Comparison of ENCODE assay signal across 8 mouse cellular contexts in the genomic region with DNA sequence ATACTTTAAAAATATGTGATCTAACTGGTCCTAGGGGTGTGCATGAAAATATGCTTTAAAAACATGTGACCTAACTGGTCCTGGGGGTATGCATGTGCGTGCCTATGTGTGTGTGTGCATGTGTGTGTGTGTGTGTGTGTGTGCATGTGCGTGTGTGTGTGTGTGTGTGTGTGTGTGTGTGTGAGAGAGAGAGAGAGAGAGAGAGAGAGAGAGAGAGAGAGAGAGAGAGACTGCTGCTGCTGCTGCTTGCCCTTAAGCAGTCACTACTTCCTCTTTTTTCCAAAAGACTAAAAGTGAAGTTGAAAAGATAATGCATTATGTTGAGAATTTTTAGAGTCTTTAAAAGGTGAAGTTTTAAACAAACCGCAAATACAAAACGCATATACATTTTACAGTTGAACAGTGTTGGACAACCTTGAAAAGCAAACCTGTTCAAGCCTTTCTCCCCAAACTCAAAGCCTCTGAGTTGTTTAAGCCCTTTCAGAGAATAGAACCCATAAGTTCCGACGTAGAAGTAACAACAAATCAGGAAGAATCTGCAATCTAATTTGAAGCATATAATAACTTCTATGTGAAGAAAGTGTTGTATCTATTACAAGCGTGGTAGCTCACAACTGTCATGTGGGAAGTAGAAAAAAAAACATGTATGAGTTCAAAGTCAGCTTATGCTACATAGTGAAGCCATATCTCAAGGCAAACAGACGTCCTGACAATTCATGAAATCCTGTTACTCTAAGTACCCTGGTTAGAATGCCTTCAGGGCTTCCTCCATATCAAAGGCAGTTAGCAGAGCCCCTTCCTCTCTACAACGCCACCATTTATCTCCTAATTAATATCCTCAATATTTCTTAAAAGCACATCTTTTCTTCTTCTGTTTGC. TPM values are rescaled to one million over a fixed set of nuclear protein-coding genes. Genes with fewer than 3 reads are reported as not detected.
DNase-seq lines count a peak whose midpoint lies in the region; ATAC-seq lines count a peak whose summit lies in the region.

No protein-coding gene starts in this region.

- H3K27me3 ChIP-seq in kidney, embryonic 16.5 days (ENCODE audit: insufficient read depth, low read length): no peaks in the 10 kb centered on the region
- no peaks in the 10 kb centered on the region for H3K27me3 ChIP-seq in embryonic facial prominence, embryonic 11.5 days (ENCODE audit: control insufficient read depth, insufficient read depth, low read length)
- no peaks in the 10 kb centered on the region for H3K27me3 ChIP-seq in intestine, embryonic 15.5 days (replicated peaks)
- H3K27me3 ChIP-seq in neural tube, embryonic 12.5 days (replicated peaks): no peaks in the 10 kb centered on the region

- H3K9ac ChIP-seq in kidney, embryonic 16.5 days (replicated peaks; ENCODE audit: low read length): no peak overlapping the region
- no peak overlapping the region for H3K9ac ChIP-seq in embryonic facial prominence, embryonic 11.5 days (replicated peaks; ENCODE audit: low read length)
- H3K9ac ChIP-seq in intestine, embryonic 15.5 days: no peak overlapping the region
- H3K9ac ChIP-seq in neural tube, embryonic 12.5 days: no peak overlapping the region

- ATAC-seq in kidney, embryonic 16.5 days (ENCODE audit: low FRiP score, low TSS enrichment): no peak
- ATAC-seq in embryonic facial prominence, embryonic 11.5 days (replicated peaks; ENCODE audit: insufficient number of reproducible peaks, low FRiP score, low TSS enrichment, low read depth): peak; percentile 27; the same call in 1 of the 2 replicates
- ATAC-seq in intestine, embryonic 15.5 days: peak; percentile 46; the same call in 1 of the 2 replicates
- no peak for ATAC-seq in neural tube, embryonic 12.5 days (ENCODE audit: low FRiP score, low read depth)

- H3K9me3 ChIP-seq in kidney, embryonic 16.5 days (ENCODE audit: low read length): no peaks in the 10 kb centered on the region
- no peaks in the 10 kb centered on the region for H3K9me3 ChIP-seq in embryonic facial prominence, embryonic 11.5 days (replicated peaks; ENCODE audit: control insufficient read depth, low read length)
- no peaks in the 10 kb centered on the region for H3K9me3 ChIP-seq in intestine, embryonic 15.5 days
- H3K9me3 ChIP-seq in neural tube, embryonic 12.5 days: no peaks in the 10 kb centered on the region

- no peak for DNase-seq in kidney, postnatal 4 days
- DNase-seq in embryonic facial prominence, embryonic 11.5 days (ENCODE audit: low spot score): no peak
- DNase-seq in layer of hippocampus, postnatal 14 days (ENCODE audit: low spot score in 2 of 2): no peak
- DNase-seq in frontal cortex, postnatal 14 days (ENCODE audit: low spot score in 2 of 2): no peak
- no peak for DNase-seq in cerebellum, adult 9-10 months

- H3K36me3 ChIP-seq in kidney, embryonic 16.5 days (ENCODE audit: insufficient read depth, low read length): no peaks in the 10 kb centered on the region
- no peaks in the 10 kb centered on the region for H3K36me3 ChIP-seq in embryonic facial prominence, embryonic 11.5 days (replicated peaks; ENCODE audit: control insufficient read depth, insufficient read depth, low read depth, low read length)
- no peaks in the 10 kb centered on the region for H3K36me3 ChIP-seq in intestine, embryonic 15.5 days
- no peaks in the 10 kb centered on the region for H3K36me3 ChIP-seq in neural tube, embryonic 12.5 days

- 65% methylated on average over 9 of the region's 9 CpGs for WGBS in kidney, embryonic 16.5 days
- WGBS in embryonic facial prominence, embryonic 11.5 days: 64% methylated on average over 9 of the region's 9 CpGs
- WGBS in intestine, embryonic 15.5 days: 49% methylated on average over 9 of the region's 9 CpGs
- WGBS in neural tube, embryonic 12.5 days: 81% methylated on average over 9 of the region's 9 CpGs

- peak overlapping the region; percentile 60 for H3K4me3 ChIP-seq in kidney, embryonic 16.5 days (ENCODE audit: low read length)
- no peak overlapping the region; the same call in 1 of the 2 replicates for H3K4me3 ChIP-seq in embryonic facial prominence, embryonic 11.5 days (ENCODE audit: low read depth, low read length)
- H3K4me3 ChIP-seq in intestine, embryonic 15.5 days (replicated peaks): peak overlapping the region; percentile 48; the same call in 1 of the 2 replicates
- H3K4me3 ChIP-seq in neural tube, embryonic 12.5 days: no peak overlapping the region

- peak overlapping the region; percentile 96 for H3K27ac ChIP-seq in kidney, embryonic 16.5 days (ENCODE audit: low read length)
- H3K27ac ChIP-seq in embryonic facial prominence, embryonic 11.5 days (replicated peaks; ENCODE audit: low read depth, low read length): no peak overlapping the region
- H3K27ac ChIP-seq in intestine, embryonic 15.5 days: peak overlapping the region; percentile 92
- no peak overlapping the region for H3K27ac ChIP-seq in neural tube, embryonic 12.5 days

- H3K4me1 ChIP-seq in kidney, embryonic 16.5 days (ENCODE audit: insufficient read depth, low read length): peaks cover 8% of the 10 kb centered on the region; the same call in 1 of the 2 replicates
- H3K4me1 ChIP-seq in embryonic facial prominence, embryonic 11.5 days (ENCODE audit: control insufficient read depth, insufficient read depth, low read length): no peaks in the 10 kb centered on the region
- no peaks in the 10 kb centered on the region for H3K4me1 ChIP-seq in intestine, embryonic 15.5 days (replicated peaks)
- no peaks in the 10 kb centered on the region for H3K4me1 ChIP-seq in neural tube, embryonic 12.5 days

- H3K4me2 ChIP-seq in kidney, embryonic 16.5 days (replicated peaks; ENCODE audit: low read depth, low read length): peak overlapping the region; percentile 69
- H3K4me2 ChIP-seq in embryonic facial prominence, embryonic 11.5 days (ENCODE audit: low read depth, low read length): no peak overlapping the region
- peak overlapping the region; percentile 73 for H3K4me2 ChIP-seq in intestine, embryonic 15.5 days (replicated peaks)
- H3K4me2 ChIP-seq in neural tube, embryonic 12.5 days (replicated peaks): 0 out of 2 replicates have a peak overlapping the region, but pooled peaks have one; percentile 53

RNA-seq across cellular contexts. Expression of a gene that starts 0.6 kb away (rescaled TPM):
- polyA plus RNA-seq in kidney, embryonic 16.5 days (2015; fragmentation: Nextera tagmentation; extraction: Ambion mirVana): 46.8 and 48.4 TPM in 2 replicates
- polyA plus RNA-seq in embryonic facial prominence, embryonic 11.5 days (2014; fragmentation: Nextera tagmentation; extraction: Ambion mirVana): 14.6 and 16.6 TPM in 2 replicates
- polyA plus RNA-seq in intestine, embryonic 15.5 days (2015; fragmentation: Nextera tagmentation; extraction: Ambion mirVana): 31.3 and 39.5 TPM in 2 replicates
- 3.0 and 3.1 TPM in 2 replicates for polyA plus RNA-seq in neural tube, embryonic 12.5 days (2016; fragmentation: Nextera tagmentation; extraction: Ambion mirVana)
- total RNA-seq in layer of hippocampus, postnatal 14 days (2021): 1 to 10 TPM; 2.1 to 3.3 TPM

Comparison
In these comparisons a context has a peak if more than half of its experiments do, and no peak if none do; other contexts are left out.
1. ATAC-seq: peak in embryonic facial prominence, embryonic 11.5 days (single experiment) and intestine, embryonic 15.5 days (single experiment); none in kidney, embryonic 16.5 days (single experiment) and neural tube, embryonic 12.5 days (single experiment).
2. H3K27ac ChIP-seq: peak in kidney, embryonic 16.5 days (single experiment) and intestine, embryonic 15.5 days (single experiment); none in embryonic facial prominence, embryonic 11.5 days (single experiment) and neural tube, embryonic 12.5 days (single experiment).
3. H3K4me3 ChIP-seq: peak in kidney, embryonic 16.5 days (single experiment) and intestine, embryonic 15.5 days (single experiment); none in embryonic facial prominence, embryonic 11.5 days (single experiment) and neural tube, embryonic 12.5 days (single experiment).